Mouse (Mus musculus) stomach, postnatal 0 days (tissue): ENCODE results near the gene Ccdc34.

Source experiments
- CTCF ChIP-seq: IDR thresholded peaks from 2 replicates; pipeline ENCODE4 v1.5.1; 2016; ENCODE audit warnings: antibody characterized with exemption, low read depth, mild to moderate bottlenecking, moderate library complexity
- EP300 ChIP-seq: optimal IDR thresholded peaks from 2 replicates; pipeline ENCODE3; 2016; ENCODE audit warnings: antibody characterized with exemption

- TF ChIP-seq CTCF (no peak), EP300 (peak; percentile 35)
Measured at GRCm38 (mm10) chr2:110156321-110156720, 138.7 kb downstream of the Ccdc34 start.
